ENCODE assay signal across 8 mouse cellular contexts in the genomic region with DNA sequence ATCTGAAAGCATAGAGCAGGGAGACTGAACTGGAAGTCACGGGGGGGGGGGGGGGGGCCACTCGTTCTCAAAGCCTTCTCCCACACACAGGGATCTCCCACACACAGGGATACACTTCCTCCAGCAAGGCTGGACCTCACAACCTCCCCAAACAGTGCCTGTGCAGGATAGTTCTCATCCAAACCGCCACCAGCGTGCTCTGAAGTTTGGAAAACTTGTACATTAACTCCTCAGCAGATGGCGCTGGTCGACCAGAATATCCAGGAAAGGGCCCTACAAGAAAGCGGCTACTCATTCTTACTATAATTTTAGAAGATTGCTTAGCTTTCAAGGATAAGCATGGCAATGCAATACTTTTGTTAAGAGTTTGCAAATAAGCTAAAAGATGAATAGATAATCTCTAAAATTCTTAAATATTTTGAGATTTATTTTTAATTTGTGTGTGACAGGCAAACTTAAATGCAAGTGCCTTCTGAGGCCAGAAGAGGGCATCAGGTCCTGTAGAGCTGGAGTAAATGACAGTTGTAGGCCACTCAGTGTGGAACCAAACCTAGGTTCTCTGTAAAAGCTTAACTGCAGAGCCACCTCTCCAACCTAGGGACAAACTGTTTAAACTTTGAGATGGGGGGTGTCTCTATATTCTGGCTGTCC. TPM values are rescaled to one million over a fixed set of nuclear protein-coding genes. Genes with fewer than 3 reads are reported as not detected.
DNase-seq lines count a peak whose midpoint lies in the region; ATAC-seq lines count a peak whose summit lies in the region.

No protein-coding gene starts in this region.

- no peaks in the 10 kb centered on the region for H3K27me3 ChIP-seq in intestine, embryonic 15.5 days (replicated peaks)
- H3K27me3 ChIP-seq in liver, embryonic 13.5 days: no peaks in the 10 kb centered on the region
- H3K27me3 ChIP-seq in neural tube, embryonic 13.5 days: no peaks in the 10 kb centered on the region

- no peaks in the 10 kb centered on the region for H3K9me3 ChIP-seq in intestine, embryonic 15.5 days
- H3K9me3 ChIP-seq in liver, embryonic 13.5 days (replicated peaks): no peaks in the 10 kb centered on the region
- no peaks in the 10 kb centered on the region for H3K9me3 ChIP-seq in neural tube, embryonic 13.5 days

- H3K36me3 ChIP-seq in intestine, embryonic 15.5 days: peaks cover 8% of the 10 kb centered on the region; the same call in 1 of the 2 replicates
- peaks cover 40% of the 10 kb centered on the region for H3K36me3 ChIP-seq in liver, embryonic 13.5 days
- H3K36me3 ChIP-seq in neural tube, embryonic 13.5 days: peaks cover 41% of the 10 kb centered on the region

- no peak overlapping the region for H3K4me2 ChIP-seq in intestine, embryonic 15.5 days (replicated peaks)
- H3K4me2 ChIP-seq in liver, embryonic 13.5 days: no peak overlapping the region
- H3K4me2 ChIP-seq in neural tube, embryonic 13.5 days: no peak overlapping the region

- no peaks in the 10 kb centered on the region for H3K4me1 ChIP-seq in intestine, embryonic 15.5 days (replicated peaks)
- H3K4me1 ChIP-seq in liver, embryonic 13.5 days (replicated peaks): no peaks in the 10 kb centered on the region
- H3K4me1 ChIP-seq in neural tube, embryonic 13.5 days (replicated peaks): no peaks in the 10 kb centered on the region

- ATAC-seq in intestine, embryonic 15.5 days: peak; percentile 75
- peak; percentile 51; the same call in 1 of the 2 replicates for ATAC-seq in liver, embryonic 13.5 days (ENCODE audit: low read depth)
- ATAC-seq in neural tube, embryonic 13.5 days (ENCODE audit: low read depth): peak; percentile 49

- H3K9ac ChIP-seq in intestine, embryonic 15.5 days: no peak overlapping the region
- H3K9ac ChIP-seq in liver, embryonic 13.5 days: no peak overlapping the region
- no peak overlapping the region for H3K9ac ChIP-seq in neural tube, embryonic 13.5 days

- H3K4me3 ChIP-seq in intestine, embryonic 15.5 days (replicated peaks): no peak overlapping the region
- no peak overlapping the region for H3K4me3 ChIP-seq in liver, embryonic 13.5 days (replicated peaks)
- H3K4me3 ChIP-seq in neural tube, embryonic 13.5 days: no peak overlapping the region

- WGBS in intestine, embryonic 15.5 days: 12% methylated on average over 7 of the region's 7 CpGs
- WGBS in liver, embryonic 13.5 days (ENCODE audit: insufficient replicate concordance): 10% methylated on average over 6 of the region's 7 CpGs
- 9% methylated on average over 7 of the region's 7 CpGs for WGBS in neural tube, embryonic 13.5 days

- peak; percentile 65 for DNase-seq in right cerebral cortex, adult 18-20 months
- DNase-seq in right cerebral cortex, postnatal 25 days: no peak
- peak; percentile 39 for DNase-seq in adrenal gland, adult 2 months
- DNase-seq in fibroblast of lung, adult 2 months (ENCODE audit: low read depth): peak; percentile 36
- DNase-seq in liver, embryonic 13.5 days: peak; percentile 13
- DNase-seq in spleen, postnatal 4 days (ENCODE audit: low spot score in 2 of 2): no peak

- no peak overlapping the region for H3K27ac ChIP-seq in intestine, embryonic 15.5 days
- H3K27ac ChIP-seq in liver, embryonic 13.5 days: no peak overlapping the region
- H3K27ac ChIP-seq in neural tube, embryonic 13.5 days (replicated peaks): no peak overlapping the region

RNA-seq across cellular contexts. Expression of gene Cyp24a1, which starts 23.5 kb away (rescaled TPM):
- not detected for total RNA-seq in adrenal gland, adult 2 months (2021)
- polyA plus RNA-seq in adrenal gland, adult 2 months (2012; rRNA removed): 0.04 and 0.06 TPM in 2 replicates
- not detected in 2 replicates for polyA plus RNA-seq in intestine, embryonic 15.5 days (2015; fragmentation: Nextera tagmentation; extraction: Ambion mirVana)
- 0.02 TPM in 1 of 2 replicates, not detected in the other for polyA plus RNA-seq in liver, embryonic 13.5 days (2015; fragmentation: Nextera tagmentation; extraction: Ambion mirVana)
- polyA plus RNA-seq in neural tube, embryonic 13.5 days (2015; fragmentation: Nextera tagmentation; extraction: Ambion mirVana): not detected in 2 replicates

RNA-seq across cellular contexts. Expression of gene Pfdn4, which starts 24.2 kb away (rescaled TPM):
- total RNA-seq in adrenal gland, adult 2 months (2021): 10 to 100 TPM; 10.1 to 21.0 TPM
- 3.8 and 4.1 TPM in 2 replicates for polyA plus RNA-seq in adrenal gland, adult 2 months (2012; rRNA removed)
- 61.6 and 81.4 TPM in 2 replicates for polyA plus RNA-seq in intestine, embryonic 15.5 days (2015; fragmentation: Nextera tagmentation; extraction: Ambion mirVana)
- polyA plus RNA-seq in liver, embryonic 13.5 days (2015; fragmentation: Nextera tagmentation; extraction: Ambion mirVana): 50.0 and 61.9 TPM in 2 replicates
- 170 and 171 TPM in 2 replicates for polyA plus RNA-seq in neural tube, embryonic 13.5 days (2015; fragmentation: Nextera tagmentation; extraction: Ambion mirVana)

Comparison
In these comparisons a context has a peak if more than half of its experiments do, and no peak if none do; other contexts are left out.
1. DNase-seq: peak in right cerebral cortex, adult 18-20 months (single experiment), adrenal gland, adult 2 months (single experiment), fibroblast of lung, adult 2 months (single experiment) and liver, embryonic 13.5 days (single experiment); none in right cerebral cortex, postnatal 25 days (single experiment) and spleen, postnatal 4 days (0 of 2).
2. Peak in every context shown above with its lines, with median percentiles within 50 percentile points of each other: ATAC-seq.